Mouse (Mus musculus) megakaryocyte-erythroid progenitor cell, adult 5 weeks (primary cell): ENCODE results near the gene Nav2. TPM values are rescaled to one million over a fixed set of nuclear protein-coding genes. Genes with fewer than 3 reads are reported as not detected.

Experiments
- polyA plus RNA-seq: library from polyadenylated mRNA; stranded (reverse); fragments of >175 nt; gene quantifications from 2 replicates; pipeline ENCODE4 v1.2.3, GENCODE M21; 2012

Nav2 gene
- 14.9 and 16.2 TPM in 2 replicates for polyA plus RNA-seq

DNA sequence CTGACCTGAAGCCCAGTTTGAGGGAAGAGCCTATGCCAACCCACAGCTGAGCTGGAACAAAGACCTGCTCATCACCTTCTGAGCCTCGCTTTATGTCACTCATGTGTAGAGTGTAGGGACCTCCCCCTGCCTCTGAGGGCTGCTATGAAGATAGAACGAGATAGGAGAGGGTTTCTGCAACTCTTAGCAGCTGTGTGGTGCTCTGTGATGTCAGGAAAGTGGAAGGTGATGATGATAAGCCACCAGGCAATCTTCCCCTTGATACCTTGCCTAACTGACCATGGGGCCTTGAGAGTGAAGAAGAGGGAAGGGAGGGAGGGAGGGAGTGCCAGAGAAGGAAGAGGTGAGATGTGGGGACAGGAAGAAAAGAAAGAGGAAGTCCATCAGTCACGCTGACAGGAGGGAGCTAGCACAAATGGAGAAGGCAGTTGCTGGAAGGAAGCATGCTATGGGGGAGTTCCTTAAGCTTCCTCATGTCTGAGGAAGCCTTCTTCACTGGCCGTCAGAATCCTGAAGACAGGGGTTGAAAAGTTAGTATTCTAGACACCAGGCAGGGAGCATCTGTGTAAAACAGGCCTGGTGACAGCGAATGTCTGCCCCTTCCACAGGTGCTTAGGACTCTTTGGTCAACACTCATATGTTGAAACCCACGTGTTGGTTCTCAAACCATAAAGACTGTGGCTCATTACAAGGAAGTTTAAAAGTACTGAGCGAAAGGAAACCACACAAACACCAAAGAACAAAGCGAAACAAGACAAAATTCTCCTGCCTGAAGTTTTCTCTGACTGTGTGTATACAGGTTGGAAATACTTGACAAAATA is at the start of gene Nav2:
TSS of gene Nav2 (plus strand) at position 196 of the 821 bp plus-strand sequence.

DNA sequence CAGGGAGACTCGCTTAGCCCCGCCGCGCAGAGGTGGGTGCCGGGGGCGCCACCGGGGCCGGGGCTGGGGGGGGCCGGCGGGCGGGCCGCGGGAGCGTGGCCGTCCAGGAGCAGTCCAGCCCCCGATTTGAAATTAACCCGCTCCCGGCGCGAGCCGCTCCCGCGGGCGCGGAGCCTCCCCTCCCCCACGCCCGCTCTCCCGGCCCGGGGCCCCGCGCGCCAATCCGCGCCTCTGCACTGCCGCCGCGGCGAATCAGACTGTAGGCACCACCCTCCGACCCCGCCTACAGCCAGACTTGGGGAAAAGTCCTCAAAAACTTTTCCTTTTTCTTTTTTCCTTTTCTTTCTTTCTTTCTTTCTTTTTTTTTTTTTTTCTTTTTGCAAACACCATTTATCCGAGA is 27.0 kb upstream of the Nav2 start, which contains the start of gene E2f8:
TSS of gene E2f8 (minus strand) at position 111 of the 400 bp plus-strand sequence.

DNA sequence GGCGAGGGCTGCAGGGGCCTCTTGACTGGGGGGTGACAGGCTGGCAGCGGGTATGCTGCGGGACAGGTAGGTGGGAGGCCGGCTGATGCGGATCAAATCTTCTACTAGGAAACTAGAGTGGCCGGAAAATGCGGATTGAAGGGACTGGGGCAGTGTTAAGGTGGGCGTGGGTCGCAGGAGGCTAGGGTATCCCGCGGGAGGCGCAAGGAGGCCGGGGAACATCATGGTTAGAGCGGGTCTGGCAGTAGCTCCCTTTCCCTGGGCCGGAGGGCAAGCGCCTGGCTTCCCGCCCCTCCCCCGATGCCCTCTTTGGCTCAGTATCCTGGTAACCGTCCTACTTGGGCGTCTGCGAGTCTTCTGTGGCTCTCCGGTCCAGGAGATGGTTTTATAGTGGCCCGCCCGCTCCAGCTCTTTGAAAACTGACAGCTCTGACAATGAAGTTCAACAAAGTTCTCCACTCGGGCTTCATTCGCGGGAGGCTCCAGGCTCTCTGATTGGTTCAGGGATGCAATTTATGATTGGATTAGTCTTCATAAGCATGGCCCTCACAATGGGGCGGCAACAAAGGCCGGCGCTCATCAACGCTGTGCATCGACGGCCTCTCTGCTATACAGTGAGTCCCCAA is 728.1 kb downstream of the Nav2 start, which contains the start of gene Dbx1:
TSS of gene Dbx1 (minus strand) at position 359 of the 625 bp plus-strand sequence.

Other genes starting within 250 kb of the Nav2 start
- 6.9 and 7.3 TPM in 2 replicates for gene Zdhhc13, start 119.7 kb upstream of the Nav2 start, polyA plus RNA-seq
- gene Csrp3, start 60.7 kb upstream of the Nav2 start, polyA plus RNA-seq, result 0.77 and 1.2 TPM in 2 replicates
- 42.2 and 45.3 TPM in 2 replicates for gene E2f8, start 27.1 kb upstream of the Nav2 start, polyA plus RNA-seq